Mouse (Mus musculus) hindbrain, embryonic 15.5 days (tissue): Measurements from ENCODE around the gene Dact3. TPM values are rescaled to one million over a fixed set of nuclear protein-coding genes. Genes with fewer than 3 reads are reported as not detected.

Experiments
- ATAC-seq: fragments of 200-750 bp; cut with Nextera tagmentation; 2 replicates; pipeline ENCODE4 v1.8.0; 2017; ENCODE audit warnings: low read depth, moderate number of reproducible peaks, moderate TSS enrichment; ENCODE audit not compliant: low FRiP score
- H3K27ac ChIP-seq: fragments of 300-500 bp; sonication (generic); replicated peaks from 2 replicates; pipeline ENCODE4 v1.5.1; 2015; ENCODE audit warnings: mild to moderate bottlenecking, inconsistent platforms
- H3K27me3 ChIP-seq: fragments of 300-500 bp; sonication (generic); 2 replicates; pipeline ENCODE4 v1.6.1; 2015; ENCODE audit warnings: control low read depth, inconsistent platforms
- H3K36me3 ChIP-seq: fragments of 300-500 bp; sonication (generic); 2 replicates; pipeline ENCODE4 v1.6.1; 2015; ENCODE audit warnings: control low read depth, inconsistent platforms
- H3K4me1 ChIP-seq: fragments of 300-500 bp; sonication (generic); replicated peaks from 2 replicates; pipeline ENCODE4 v1.6.1; 2015; ENCODE audit warnings: control low read depth, inconsistent platforms
- H3K4me2 ChIP-seq: fragments of 300-500 bp; sonication (generic); 2 replicates; pipeline ENCODE4 v1.6.1; 2015; ENCODE audit warnings: moderate library complexity, mild to moderate bottlenecking, inconsistent platforms
- H3K4me3 ChIP-seq: fragments of 300-500 bp; sonication (generic); 2 replicates; pipeline ENCODE4 v1.5.1; 2015; ENCODE audit warnings: mild to moderate bottlenecking, inconsistent platforms
- H3K9ac ChIP-seq: fragments of 300-500 bp; sonication (generic); 2 replicates; pipeline ENCODE4 v1.6.1; 2015; ENCODE audit warnings: inconsistent platforms
- H3K9me3 ChIP-seq: fragments of 300-500 bp; sonication (generic); 2 replicates; pipeline ENCODE4 v1.6.1; 2016; ENCODE audit warnings: control low read depth, inconsistent platforms
- WGBS: fragments of 180-500 bp; shearing (Covaris S2); methylation state at CpG from one replicate; pipeline ENCODE4 v1.1.7; 2015; 5-methylcytosine and 5-hydroxymethylcytosine counted together
- polyA plus RNA-seq: library from polyadenylated mRNA; unstranded; fragments of >200 nt; fragmentation: Nextera tagmentation; extraction: Ambion mirVana; gene quantifications from 2 replicates; pipeline ENCODE4 v1.2.1, GENCODE M21; 2015

Dact3 gene
- polyA plus RNA-seq, 1 experiment from 2014 or later, result 5.6 TPM

GRCm38 (mm10) chr7:16879796-16880547 is 4.9 kb downstream of the Dact3 start:
- Histone ChIP-seq H3K36me3 (peaks cover 15% of the 10 kb centered on the region), H3K4me2 (no peak overlapping the region), H3K4me1 (peaks cover 28% of the 10 kb centered on the region), H3K4me3 (no peak overlapping the region), H3K27ac (no peak overlapping the region), H3K9me3 (no peaks in the 10 kb centered on the region), H3K9ac (no peak overlapping the region), H3K27me3 (peaks cover 19% of the 10 kb centered on the region)
- WGBS, result 22% methylated on average over 9 of the region's 9 CpGs
- ATAC-seq, result no peak

GRCm38 (mm10) chr7:16880615-16881014 is 5.5 kb downstream of the Dact3 start:
- H3K4me2 ChIP-seq, result no peak overlapping the region
- no peak overlapping the region for H3K9ac ChIP-seq
- no peak for ATAC-seq
- H3K9me3 ChIP-seq, result no peaks in the 10 kb centered on the region
- peaks cover 20% of the 10 kb centered on the region for H3K36me3 ChIP-seq
- H3K27me3 ChIP-seq, result peaks cover 19% of the 10 kb centered on the region
- no peak overlapping the region for H3K4me3 ChIP-seq
- peaks cover 27% of the 10 kb centered on the region for H3K4me1 ChIP-seq
- H3K27ac ChIP-seq, result no peak overlapping the region
- 16% methylated on average over 5 of the region's 5 CpGs for WGBS

- H3K4me2 ChIP-seq, result no peak overlapping the region
- H3K9ac ChIP-seq, result no peak overlapping the region
- no peak for ATAC-seq
- 93% methylated on average over 6 of the region's 6 CpGs for WGBS
- peaks cover 23% of the 10 kb centered on the region for H3K27me3 ChIP-seq
- H3K36me3 ChIP-seq, result peaks cover 37% of the 10 kb centered on the region
- H3K27ac ChIP-seq, result no peak overlapping the region
- H3K9me3 ChIP-seq, result no peaks in the 10 kb centered on the region
- no peak overlapping the region for H3K4me3 ChIP-seq
- H3K4me1 ChIP-seq, result peaks cover 9% of the 10 kb centered on the region
Observed at GRCm38 (mm10) chr7:16883162-16883561, 8.0 kb downstream of the Dact3 start.

GRCm38 (mm10) chr7:16884334-16884733 is 9.2 kb downstream of the Dact3 start:
- no peak overlapping the region for H3K4me3 ChIP-seq
- H3K4me1 ChIP-seq, result peaks cover 9% of the 10 kb centered on the region
- H3K4me2 ChIP-seq, result no peak overlapping the region
- WGBS, result 61% methylated on average over 4 of the region's 4 CpGs
- H3K9ac ChIP-seq, result no peak overlapping the region
- H3K27ac ChIP-seq, result no peak overlapping the region
- H3K36me3 ChIP-seq, result peaks cover 37% of the 10 kb centered on the region
- ATAC-seq, result no peak
- H3K27me3 ChIP-seq, result peaks cover 26% of the 10 kb centered on the region
- H3K9me3 ChIP-seq, result no peaks in the 10 kb centered on the region

- 11% methylated on average over 73 of the region's 95 CpGs for WGBS
- Histone ChIP-seq H3K9me3 (no peaks in the 10 kb centered on the region), H3K4me3 (peak overlapping the region; percentile 19), H3K27me3 (peaks cover 29% of the 10 kb centered on the region), H3K4me1 (peaks cover 5% of the 10 kb centered on the region), H3K4me2 (peak overlapping the region; percentile 26), H3K9ac (no peak overlapping the region), H3K36me3 (peaks cover 37% of the 10 kb centered on the region), H3K27ac (no peak overlapping the region)
- no peak for ATAC-seq
Observed at GRCm38 (mm10) chr7:16885271-16885776, 10.2 kb downstream of the Dact3 start.

GRCm38 (mm10) chr7:16885905-16886304 is 10.8 kb downstream of the Dact3 start:
- Histone ChIP-seq H3K9ac (no peak overlapping the region), H3K9me3 (no peaks in the 10 kb centered on the region), H3K4me1 (peaks cover 2% of the 10 kb centered on the region), H3K4me3 (no peak overlapping the region), H3K27me3 (peaks cover 30% of the 10 kb centered on the region), H3K36me3 (peaks cover 37% of the 10 kb centered on the region), H3K27ac (no peak overlapping the region), H3K4me2 (no peak overlapping the region)
- 45% methylated on average over 59 of the region's 59 CpGs for WGBS
- no peak for ATAC-seq

- no peak overlapping the region for H3K9ac ChIP-seq
Observed at GRCm38 (mm10) chr7:16890536-16890935, 15.4 kb downstream of the Dact3 start.

GRCm38 (mm10) chr7:16890944-16891343 is 15.8 kb downstream of the Dact3 start:
- no peak overlapping the region for H3K4me3 ChIP-seq
- peak overlapping the region; percentile 56; the same call in 1 of the 2 replicates for H3K4me2 ChIP-seq
- 2% methylated on average over 23 of the region's 23 CpGs for WGBS
- peaks cover 31% of the 10 kb centered on the region for H3K4me1 ChIP-seq
- no peaks in the 10 kb centered on the region for H3K9me3 ChIP-seq
- ATAC-seq, result no peak
- peaks cover 20% of the 10 kb centered on the region; the same call in 1 of the 2 replicates for H3K27me3 ChIP-seq
- no peak overlapping the region for H3K27ac ChIP-seq
- H3K9ac ChIP-seq, result no peak overlapping the region
- H3K36me3 ChIP-seq, result peaks cover 14% of the 10 kb centered on the region; the same call in 1 of the 2 replicates

More at GRCm38 (mm10) chr7:16890536-16890935, 15.4 kb downstream of the Dact3 start:
- Histone ChIP-seq H3K9me3 (no peaks in the 10 kb centered on the region), H3K27ac (no peak overlapping the region), H3K36me3 (peaks cover 18% of the 10 kb centered on the region), H3K4me1 (peaks cover 30% of the 10 kb centered on the region), H3K4me3 (no peak overlapping the region), H3K4me2 (peak overlapping the region; percentile 56; the same call in 1 of the 2 replicates), H3K27me3 (peaks cover 20% of the 10 kb centered on the region; the same call in 1 of the 2 replicates)
- 49% methylated on average over 6 of the region's 6 CpGs for WGBS
- ATAC-seq, result no peak

GRCm38 (mm10) chr7:16891641-16892351 is 16.7 kb downstream of the Dact3 start, which contains the start of gene Gng8:
Gng8 (plus strand) TSS chr7:16891786.
- Histone ChIP-seq H3K27ac (0 out of 2 replicates have a peak within 1 kb of the TSS, but pooled peaks have one; percentile 1), H3K4me1 (peaks cover 31% of the 10 kb centered on the region), H3K36me3 (peaks cover 8% of the 10 kb centered on the region; the same call in 1 of the 2 replicates), H3K27me3 (peaks cover 16% of the 10 kb centered on the region; the same call in 1 of the 2 replicates), H3K9me3 (no peaks in the 10 kb centered on the region), H3K9ac (peak within 1 kb of the TSS; percentile 23; the same call in 1 of the 2 replicates), H3K4me3 (peak within 1 kb of the TSS; percentile 28), H3K4me2 (peak within 1 kb of the TSS; percentile 56)
- peak; percentile 68 for ATAC-seq
- under 1% methylated on average over 30 of the region's 30 CpGs for WGBS

GRCm38 (mm10) chr7:16892352-16892730 is 17.2 kb downstream of the Dact3 start:
- peaks cover 6% of the 10 kb centered on the region; the same call in 1 of the 2 replicates for H3K36me3 ChIP-seq
- peak overlapping the region; percentile 56 for H3K4me2 ChIP-seq
- 48% methylated on average over 9 of the region's 9 CpGs for WGBS
- H3K9me3 ChIP-seq, result no peaks in the 10 kb centered on the region
- ATAC-seq, result peak; percentile 17; the same call in 1 of the 2 replicates
- H3K4me3 ChIP-seq, result no peak overlapping the region
- no peak overlapping the region for H3K9ac ChIP-seq
- H3K27me3 ChIP-seq, result peaks cover 16% of the 10 kb centered on the region; the same call in 1 of the 2 replicates
- H3K4me1 ChIP-seq, result peaks cover 31% of the 10 kb centered on the region
- H3K27ac ChIP-seq, result no peak overlapping the region

- Histone ChIP-seq H3K27ac (no peak overlapping the region), H3K9me3 (no peaks in the 10 kb centered on the region), H3K4me3 (no peak overlapping the region), H3K4me2 (0 out of 2 replicates have a peak overlapping the region, but pooled peaks have one; percentile 57), H3K27me3 (peaks cover 15% of the 10 kb centered on the region; the same call in 1 of the 2 replicates), H3K9ac (no peak overlapping the region), H3K4me1 (peaks cover 31% of the 10 kb centered on the region), H3K36me3 (no peaks in the 10 kb centered on the region)
- 2% methylated on average over 6 of the region's 6 CpGs for WGBS
- no peak for ATAC-seq
Observed at GRCm38 (mm10) chr7:16893612-16894011, 18.5 kb downstream of the Dact3 start.
